Mouse (Mus musculus): ENCODE measurements around the gene Serpinb6a.

Serpinb6a gene

GRCm38 (mm10) chr13:33921699-33922098 lies 80.9 kb downstream of the Serpinb6a start:
- DNase-seq (ENCODE audit: extremely low read depth, low read depth, low spot score): no peak

- no peak for DNase-seq (ENCODE audit: extremely low read depth, low read depth, low spot score)
Observed at GRCm38 (mm10) chr13:33921041-33921440, 81.6 kb downstream of the Serpinb6a start.

- DNase-seq (ENCODE audit: extremely low read depth, low read depth, low spot score): peak; percentile 98
Observed at GRCm38 (mm10) chr13:33906821-33907220, 95.8 kb downstream of the Serpinb6a start.

- DNase-seq (ENCODE audit: extremely low read depth, low read depth, low spot score): no peak
Observed at GRCm38 (mm10) chr13:33905176-33905954, 97.2 kb downstream of the Serpinb6a start, which contains the start of gene Serpinb6c. Gene Serpinb6c (minus strand): TSS chr13:33905708.

GRCm38 (mm10) chr13:33903290-33903689 lies 99.3 kb downstream of the Serpinb6a start:
- no peak for DNase-seq (ENCODE audit: extremely low read depth, low read depth, low spot score)

- no peak for DNase-seq (ENCODE audit: extremely low read depth, low read depth, low spot score)
Observed at GRCm38 (mm10) chr13:33894207-33894606, 108.4 kb downstream of the Serpinb6a start.

Data from fat pad, adult 2 months (tissue).